Mouse (Mus musculus) bone marrow macrophage, adult 2 months (primary cell): ENCODE measurements around the gene Cacul1.
"Not testable (repeated sequence)": the region's sequence is repeated elsewhere in the genome, so short reads cannot be mapped to it uniquely, and the experiment has no call there.

ENCODE experiments used
- CTCF ChIP-seq: IDR thresholded peaks from 2 replicates; pipeline ENCODE4 v1.5.1; 2012; ENCODE audit warnings: low read depth, mild to moderate bottlenecking, low read length, moderate library complexity
- POLR2A ChIP-seq: IDR thresholded peaks from 2 replicates; pipeline ENCODE4 v1.6.1; 2012; ENCODE audit warnings: mild to moderate bottlenecking, low read depth, low read length, borderline replicate concordance

DNA sequence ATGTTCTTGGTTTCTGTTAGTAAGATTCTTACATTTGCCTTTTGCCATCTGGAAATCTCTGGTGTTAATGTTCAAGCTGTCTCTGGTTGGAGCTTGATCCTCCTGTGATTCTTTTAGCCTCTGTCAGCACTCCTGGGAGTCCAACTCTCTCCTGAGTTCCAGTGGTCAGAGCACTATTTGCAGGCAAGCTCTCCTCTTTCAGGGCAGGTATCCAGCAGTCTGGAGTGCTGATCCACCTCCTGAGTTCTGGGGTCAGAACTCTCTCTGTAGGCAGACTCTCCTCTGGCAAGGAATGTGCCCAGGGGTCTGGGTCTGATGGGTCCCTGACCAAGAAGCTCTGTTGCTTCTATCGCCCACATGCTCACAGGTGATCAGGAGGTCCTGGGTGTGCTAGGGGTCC is 21.2 kb upstream of the Cacul1 start:
- TF ChIP-seq CTCF, POLR2A: not testable (repeated sequence)
